Comparison of ENCODE assay signal across 9 mouse cellular contexts in genomic region chr5:92640861-92641260, GRCm38 (mm10).
"Had no signal": no experiment of that assay in that cellular context is flagged by ENCODE, and none has a peak within 500 bp of the region (broad histone marks: within the 10 kb centered on the region; RNA-seq: fewer than 3 reads in every experiment).

No protein-coding gene starts in this region.

- DNase-seq: gastrocnemius, adult 2 months; gastrocnemius, postnatal 10 days; gastrocnemius, postnatal 25 days; heart, adult 18-20 months; heart, postnatal 10 days; heart, postnatal 4 days; kidney, postnatal 14 days; liver, embryonic 13.5 days; liver, postnatal 0 days had no signal
